Mouse (Mus musculus) monocyte, adult 5-6 weeks (primary cell): ENCODE data around the gene Aldh3b3. TPM values are rescaled to one million over a fixed set of nuclear protein-coding genes. Genes with fewer than 3 reads are reported as not detected.
A peak's percentile ranks its signal among the peaks of the same experiment; 100 is the strongest.
"Not testable (repeated sequence)": the region's sequence is repeated elsewhere in the genome, so short reads cannot be mapped to it uniquely, and the experiment has no call there.

Experiments used
- ATAC-seq: fragments of 153-309, 156-312 bp; replicated peaks from 2 replicates; pipeline ENCODE4 v1.8.0; 2017; ENCODE audit warnings: mild to moderate bottlenecking; ENCODE audit not compliant: low TSS enrichment, insufficient number of reproducible peaks, severe bottlenecking, poor library complexity, low FRiP score
- total RNA-seq: library from RNA; stranded (forward); fragments of 200-1000, 200-491, 200-594 nt; gene quantifications from 3 replicates; pipeline ENCODE4 v1.2.3, GENCODE M21; 2017

Aldh3b3 gene
- total RNA-seq, 1 experiment from 2014 or later: not detected

- peak; percentile 56 for ATAC-seq
These were observed 26.7 kb upstream of the Aldh3b3 start for GRCm38 (mm10) chr19:3931716-3932115.

DNA sequence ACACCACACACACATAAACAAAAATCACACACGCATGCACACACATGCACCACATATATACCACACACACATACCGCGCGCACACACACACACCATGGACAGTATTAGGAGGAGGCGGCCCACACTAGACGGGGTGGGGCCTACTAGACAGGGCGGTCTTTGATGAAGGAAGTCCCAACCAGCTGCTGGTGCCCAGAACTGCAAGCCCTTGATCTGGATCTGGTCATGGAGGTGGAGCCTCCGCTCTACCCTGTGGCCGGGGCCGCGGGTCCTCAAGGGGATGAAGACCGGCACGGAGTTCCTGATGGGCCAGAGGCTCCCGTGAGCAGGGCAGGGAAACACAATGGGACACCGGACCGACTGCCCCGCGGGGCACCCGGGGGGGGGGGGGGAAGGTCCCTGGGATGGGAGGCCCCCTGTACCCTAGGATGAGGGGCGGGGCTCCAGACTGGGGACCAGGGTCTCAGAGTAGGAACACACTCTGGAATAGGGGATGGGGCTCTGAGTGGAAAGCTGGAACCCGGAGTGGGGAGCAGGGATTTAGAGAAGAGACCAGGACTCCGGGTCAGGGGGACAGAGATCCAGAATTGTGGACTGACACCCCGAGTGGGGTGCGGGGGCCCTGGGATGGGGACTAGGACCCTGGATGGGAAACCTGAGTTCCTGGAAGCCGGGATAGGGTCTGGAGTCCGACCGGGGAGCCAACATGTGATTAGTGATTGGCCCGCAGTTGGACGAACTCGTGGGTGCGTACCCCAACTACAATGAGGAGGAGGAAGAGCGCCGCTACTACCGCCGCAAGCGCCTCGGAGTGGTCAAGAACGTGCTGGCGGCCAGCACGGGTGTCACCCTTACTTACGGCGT lies 23.2 kb upstream of the Aldh3b3 start, which contains the start of gene Unc93b1:
Gene Unc93b1 (plus strand): TSS at position 155 of the 864 bp plus-strand sequence.
- peak; percentile 82 for ATAC-seq

GRCm38 (mm10) chr19:3935896-3936850 lies 22.3 kb upstream of the Aldh3b3 start:
- peak; percentile 74 for ATAC-seq

DNA sequence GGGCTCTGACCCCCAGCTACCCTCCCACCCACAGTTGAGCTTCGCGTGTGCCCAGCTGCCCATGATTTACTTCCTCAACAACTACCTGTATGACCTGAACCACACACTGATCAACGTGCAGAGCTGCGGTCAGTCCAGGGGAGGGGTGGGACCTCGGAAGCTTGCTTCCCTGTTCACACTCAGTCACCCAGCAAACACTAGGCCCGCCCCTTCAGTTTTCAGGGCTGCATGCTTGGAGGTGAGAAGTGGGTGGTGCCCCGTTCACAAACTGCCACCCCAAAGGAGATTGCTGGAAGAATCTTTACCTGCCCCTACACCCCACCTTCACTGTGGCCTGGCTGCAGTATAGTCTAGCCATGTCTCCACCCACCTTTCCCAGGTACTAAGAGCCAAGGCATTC lies 16.1 kb upstream of the Aldh3b3 start:
- ATAC-seq: 0 out of 2 replicates have a peak, but pooled peaks have one; percentile 6

DNA sequence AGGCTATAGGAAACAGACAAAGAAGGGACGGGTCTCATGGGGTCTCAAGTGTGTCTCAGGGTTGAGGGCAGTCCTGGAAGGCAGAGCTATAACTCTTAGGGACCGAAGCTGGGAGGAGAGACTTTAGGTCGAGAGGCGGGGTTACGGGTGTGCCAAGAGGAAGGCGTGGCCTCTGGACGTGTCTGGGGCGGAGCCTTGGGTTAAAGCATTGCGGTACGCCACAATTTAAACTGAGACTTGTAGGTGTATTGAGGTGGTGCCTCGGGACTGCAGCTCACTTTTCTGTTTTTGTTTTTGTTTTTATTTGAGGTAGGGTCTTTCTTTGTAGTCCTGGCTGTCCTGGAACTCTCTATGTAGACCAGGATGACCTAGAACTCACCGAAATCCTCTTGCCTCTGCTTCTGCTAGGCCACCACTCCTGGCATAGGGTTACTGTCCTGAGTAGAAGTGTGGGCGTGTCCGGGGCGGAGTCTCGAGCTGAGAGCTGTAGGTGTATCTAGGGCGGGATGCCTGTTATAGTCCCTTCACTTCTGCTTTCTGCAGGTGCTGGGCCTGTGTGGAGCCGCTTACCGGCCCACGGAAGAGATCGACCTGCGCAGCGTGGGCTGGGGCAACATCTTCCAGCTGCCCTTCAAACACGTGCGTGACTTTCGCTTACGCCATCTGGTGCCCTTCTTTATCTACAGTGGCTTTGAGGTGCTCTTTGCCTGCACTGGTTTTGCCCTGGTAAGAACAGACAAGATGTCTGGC lies 15.3 kb upstream of the Aldh3b3 start:
- peak; percentile 40; the same call in 1 of the 2 replicates for ATAC-seq

GRCm38 (mm10) chr19:3945872-3946564 lies 12.4 kb upstream of the Aldh3b3 start:
- ATAC-seq: no peak

DNA sequence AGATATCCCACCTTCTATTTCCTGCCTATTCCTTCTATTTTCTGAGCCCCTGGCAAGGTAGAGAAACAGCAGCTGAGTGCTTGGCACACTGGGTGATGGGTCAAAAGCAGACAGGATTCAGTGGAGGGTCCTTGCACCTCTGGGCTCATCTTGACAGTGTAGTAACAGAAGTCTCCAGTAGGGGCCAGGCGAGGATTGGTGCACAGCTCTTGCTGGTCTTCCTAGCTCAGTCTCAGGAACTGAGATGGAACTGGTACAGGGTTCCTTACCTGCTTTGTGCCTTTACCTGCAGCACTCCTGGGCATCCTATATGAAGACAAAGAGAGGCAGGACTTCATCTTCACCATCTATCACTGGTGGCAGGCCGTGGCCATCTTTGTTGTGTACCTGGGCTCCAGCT lies 11.7 kb upstream of the Aldh3b3 start:
- ATAC-seq: 0 out of 2 replicates have a peak, but pooled peaks have one; percentile 44

DNA sequence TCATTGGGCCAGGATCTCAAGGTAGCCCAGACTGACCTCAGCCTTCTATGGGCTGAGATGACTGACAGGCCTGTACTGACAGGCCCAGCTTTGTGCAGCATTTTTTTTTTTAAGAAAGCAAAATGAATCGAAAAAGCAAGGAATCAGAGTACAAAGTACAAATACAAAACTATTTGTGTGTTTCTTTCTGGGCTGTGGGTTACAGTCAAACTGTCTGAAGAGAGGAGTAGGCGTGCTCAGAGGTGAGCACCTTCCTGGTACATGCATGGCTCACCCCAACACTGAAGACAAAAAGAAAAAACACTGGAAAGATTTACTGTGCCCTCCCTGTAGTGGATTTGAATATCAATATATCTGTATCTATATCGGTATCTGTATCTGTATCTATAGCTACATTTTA lies 10.6 kb upstream of the Aldh3b3 start:
- ATAC-seq: no peak

DNA sequence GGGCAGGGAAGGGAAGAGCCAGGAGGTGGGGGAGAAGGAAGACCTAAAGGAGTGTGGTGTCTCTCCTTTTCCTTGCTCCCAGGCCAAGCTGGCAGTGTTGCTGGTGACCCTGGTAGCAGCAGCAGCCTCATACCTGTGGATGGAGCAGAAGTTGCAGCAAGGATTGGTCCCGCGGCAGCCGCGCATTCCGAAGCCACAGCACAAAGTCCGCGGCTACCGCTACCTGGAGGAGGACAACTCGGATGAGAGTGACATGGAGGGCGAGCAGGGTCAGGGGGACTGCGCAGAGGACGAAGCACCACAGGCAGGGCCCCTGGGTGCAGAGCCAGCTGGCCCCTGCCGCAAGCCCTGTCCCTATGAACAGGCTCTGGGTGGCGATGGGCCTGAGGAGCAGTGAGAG lies 9.9 kb upstream of the Aldh3b3 start:
- ATAC-seq: no peak

- ATAC-seq: no peak
These were observed 8.1 kb upstream of the Aldh3b3 start for GRCm38 (mm10) chr19:3950331-3950730.

DNA sequence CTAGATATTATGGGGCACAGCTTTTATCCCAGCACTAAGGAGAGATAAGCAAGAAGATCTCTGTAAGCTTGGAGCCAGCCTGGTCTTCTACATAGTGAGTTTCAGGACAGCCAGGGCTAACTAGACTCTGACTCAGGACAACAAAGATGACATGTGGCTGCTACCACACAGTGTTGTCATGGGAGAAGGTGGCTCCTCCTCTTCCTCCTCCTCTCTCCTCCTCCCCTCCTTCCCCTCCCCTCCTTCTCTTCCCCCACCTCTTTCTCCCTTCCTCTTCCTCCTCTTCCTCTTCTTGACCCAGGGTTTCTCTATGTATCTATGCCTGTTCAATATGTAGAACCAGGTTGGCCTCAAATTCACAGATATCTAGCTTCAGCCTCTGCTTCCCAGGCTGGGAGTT lies 7.0 kb upstream of the Aldh3b3 start:
- no peak; the same call in 1 of the 2 replicates for ATAC-seq

- no peak for ATAC-seq
These were observed 6.3 kb upstream of the Aldh3b3 start for GRCm38 (mm10) chr19:3952099-3952498.

GRCm38 (mm10) chr19:3955033-3955432 lies 3.4 kb upstream of the Aldh3b3 start:
- ATAC-seq: no peak

- ATAC-seq: no peak
These were observed 2.6 kb upstream of the Aldh3b3 start for GRCm38 (mm10) chr19:3955804-3956203.

DNA sequence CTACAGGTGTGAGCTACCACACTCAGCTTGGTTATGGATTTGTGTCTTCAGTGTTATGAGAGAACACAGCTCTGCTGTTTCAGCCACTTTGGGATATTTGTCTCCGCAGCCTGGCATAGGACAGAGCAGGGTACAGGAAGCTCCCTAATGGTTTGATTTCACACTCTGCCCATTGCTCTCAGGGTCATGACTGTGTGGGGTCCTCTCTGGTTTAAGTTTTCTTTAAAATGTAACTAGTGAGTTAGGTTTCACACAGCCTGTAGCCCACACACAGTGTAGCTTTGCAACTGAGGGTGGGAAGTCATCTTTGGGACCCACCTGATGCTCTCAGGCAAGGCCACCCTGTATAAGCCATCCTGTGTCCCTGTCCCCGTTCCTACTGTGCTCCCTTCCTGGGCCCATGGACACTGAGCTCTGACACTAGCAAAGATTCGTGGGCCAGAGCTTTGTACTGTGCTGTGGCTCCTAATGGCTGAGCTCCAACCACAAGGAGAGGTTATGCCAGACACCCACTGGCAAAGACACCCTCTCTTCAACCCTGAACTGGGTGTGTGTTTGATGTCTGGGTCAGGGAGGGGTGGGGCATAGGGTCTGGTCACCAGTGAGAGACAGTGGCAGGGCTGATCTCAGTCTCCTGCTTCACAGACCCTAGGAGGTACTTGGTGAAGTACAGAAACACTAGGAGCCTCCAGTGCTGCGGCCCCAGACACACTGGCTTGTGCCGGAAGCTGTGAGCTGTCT lies 979 bp upstream of the Aldh3b3 start:
- ATAC-seq: not testable (repeated sequence)

DNA sequence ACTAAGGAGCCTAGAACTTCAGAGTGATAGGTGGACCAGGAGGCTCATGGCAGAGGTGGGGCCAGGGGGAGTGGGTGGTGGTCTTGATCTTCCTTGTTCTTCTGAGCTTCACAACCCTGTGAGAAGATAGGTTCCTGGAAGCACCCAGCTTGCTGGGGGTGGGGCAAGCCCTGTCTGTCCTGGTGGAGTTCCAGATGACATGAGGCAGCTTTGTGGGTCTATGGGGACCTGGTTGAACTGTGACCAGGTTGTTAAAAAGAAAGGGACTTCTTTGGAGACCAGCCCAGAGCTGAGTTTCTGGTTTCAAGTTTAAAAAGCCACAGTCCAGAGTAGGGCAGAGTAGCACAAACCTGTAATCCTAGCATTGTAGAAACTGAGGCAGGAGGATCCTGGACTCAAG lies 585 bp downstream of the Aldh3b3 start:
- no peak for ATAC-seq

- ATAC-seq: no peak
These were observed 1.8 kb downstream of the Aldh3b3 start for GRCm38 (mm10) chr19:3960211-3960610.
